Mouse (Mus musculus): ENCODE data around the gene Eps15l1. TPM values are rescaled to one million over a fixed set of nuclear protein-coding genes. Genes with fewer than 3 reads are reported as not detected.

Gene Eps15l1
- total and polyA plus RNA-seq, 2 experiments from 2014 or later = 45.5 to 66.0 TPM

DNA sequence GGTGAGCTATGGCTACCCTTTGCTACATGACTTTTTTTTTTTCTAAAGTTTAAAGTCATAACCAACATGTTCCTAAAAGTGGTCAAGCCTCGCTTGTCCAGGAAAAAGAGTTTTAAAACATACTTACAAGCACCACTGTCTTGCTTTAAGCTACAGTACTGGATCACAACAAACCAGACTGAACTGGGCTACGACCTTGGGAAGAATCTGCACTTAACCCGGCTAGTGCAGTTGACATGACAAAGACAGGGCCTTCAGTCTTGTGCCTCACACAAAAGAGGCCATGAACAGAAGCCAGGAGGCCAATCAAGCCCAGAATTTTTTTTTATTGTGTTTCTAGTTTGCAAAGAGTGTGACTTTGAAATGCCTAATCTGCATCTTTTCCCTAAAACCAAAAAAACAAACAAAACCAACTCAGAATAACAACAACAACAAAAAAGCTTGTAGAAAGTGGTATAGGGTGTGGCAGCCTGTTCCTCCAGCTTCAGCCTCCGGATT, 87.1 kb downstream of the Eps15l1 start:
- Histone ChIP-seq H3K27ac (no peak overlapping the region), H3K27me3 (ENCODE audit: insufficient read depth, low read length) (no peaks in the 10 kb centered on the region), H3K9me3 (ENCODE audit: low read length) (no peaks in the 10 kb centered on the region), H3K4me2 (ENCODE audit: low read depth, low read length) (no peak overlapping the region), H3K4me1 (ENCODE audit: insufficient read depth, low read length) (no peaks in the 10 kb centered on the region), H3K36me3 (ENCODE audit: insufficient read depth, low read length) (peaks cover 7% of the 10 kb centered on the region; the same call in 1 of the 2 replicates), H3K4me3 (ENCODE audit: low read length) (no peak overlapping the region), H3K9ac (replicated peaks; ENCODE audit: low read length) (no peak overlapping the region)
- 67% methylated on average over 4 of the region's 4 CpGs for WGBS
- ATAC-seq = no peak
- TF ChIP-seq CTCF (IDR thresholded peaks at IDR 0.05; ENCODE audit: low read depth) = no peak
- DNase-seq (ENCODE audit: low spot score) = no peak

DNA sequence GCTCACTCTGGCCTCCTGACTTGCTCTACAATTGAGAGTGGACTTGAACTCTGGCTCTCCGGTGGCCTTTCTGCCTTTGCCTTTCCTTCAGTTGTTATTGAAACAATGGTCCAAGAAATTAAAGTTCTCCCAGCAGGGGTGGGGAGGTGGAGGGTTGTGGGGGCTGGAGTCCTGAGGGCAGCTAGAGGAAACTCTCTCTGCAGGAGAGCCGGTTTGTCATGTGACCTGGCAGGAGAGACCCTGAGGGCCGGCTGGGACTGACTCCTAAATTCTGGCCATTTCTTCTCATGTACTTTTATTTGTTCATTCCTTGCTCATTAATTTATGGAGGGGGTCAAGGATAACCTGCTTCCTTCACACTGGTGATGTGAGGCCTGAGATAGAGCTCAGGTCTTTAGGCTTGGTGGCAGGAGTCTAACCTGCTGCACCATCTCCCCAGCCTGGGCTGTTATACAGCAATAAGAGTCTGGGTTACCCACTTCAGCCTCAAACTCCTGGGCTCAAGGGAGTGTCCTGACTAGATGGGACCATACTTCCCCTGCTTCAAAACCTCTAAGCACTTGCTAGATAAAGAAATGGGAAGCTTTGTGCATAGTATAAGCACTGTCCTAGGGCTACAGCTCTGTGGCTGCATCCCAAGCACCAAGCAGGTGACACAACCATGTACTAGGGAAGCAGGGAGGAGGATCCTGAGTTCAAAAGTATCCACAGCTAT, 87.7 kb downstream of the Eps15l1 start:
- H3K4me1 ChIP-seq (ENCODE audit: insufficient read depth, low read length) = no peaks in the 10 kb centered on the region
- no peak overlapping the region for H3K4me2 ChIP-seq (ENCODE audit: low read depth, low read length)
- no peaks in the 10 kb centered on the region for H3K27me3 ChIP-seq (ENCODE audit: insufficient read depth, low read length)
- WGBS = 27% methylated on average over 3 of the region's 3 CpGs
- no peak overlapping the region for H3K9ac ChIP-seq (replicated peaks; ENCODE audit: low read length)
- no peak for TF ChIP-seq CTCF (IDR thresholded peaks at IDR 0.05; ENCODE audit: low read depth)
- H3K36me3 ChIP-seq (ENCODE audit: insufficient read depth, low read length) = peaks cover 3% of the 10 kb centered on the region; the same call in 1 of the 2 replicates
- H3K9me3 ChIP-seq (ENCODE audit: low read length) = no peaks in the 10 kb centered on the region
- H3K4me3 ChIP-seq (ENCODE audit: low read length) = no peak overlapping the region
- no peak for DNase-seq (ENCODE audit: low spot score)
- H3K27ac ChIP-seq = no peak overlapping the region
- ATAC-seq = no peak

- TF ChIP-seq CTCF (IDR thresholded peaks at IDR 0.05; ENCODE audit: low read depth) = no peak
- no peak overlapping the region for H3K4me2 ChIP-seq (ENCODE audit: low read depth, low read length)
- DNase-seq (ENCODE audit: low spot score) (no peak), ATAC-seq (no peak)
- no peaks in the 10 kb centered on the region for H3K9me3 ChIP-seq (ENCODE audit: low read length)
- no peak overlapping the region for H3K9ac ChIP-seq (replicated peaks; ENCODE audit: low read length)
- no peaks in the 10 kb centered on the region for H3K27me3 ChIP-seq (ENCODE audit: insufficient read depth, low read length)
- no peak overlapping the region for H3K4me3 ChIP-seq (ENCODE audit: low read length)
- H3K4me1 ChIP-seq (ENCODE audit: insufficient read depth, low read length) = no peaks in the 10 kb centered on the region
- no peak overlapping the region for H3K27ac ChIP-seq
- 87% methylated on average over 4 of the region's 4 CpGs for WGBS
- no peaks in the 10 kb centered on the region; the same call in 1 of the 2 replicates for H3K36me3 ChIP-seq (ENCODE audit: insufficient read depth, low read length)
Observed at GRCm38 (mm10) chr8:72331631-72332030, 89.6 kb downstream of the Eps15l1 start.

GRCm38 (mm10) chr8:72330806-72331516, 90.3 kb downstream of the Eps15l1 start:
- Histone ChIP-seq H3K27me3 (ENCODE audit: insufficient read depth, low read length) (no peaks in the 10 kb centered on the region), H3K9ac (replicated peaks; ENCODE audit: low read length) (no peak overlapping the region), H3K4me3 (ENCODE audit: low read length) (no peak overlapping the region), H3K4me1 (ENCODE audit: insufficient read depth, low read length) (no peaks in the 10 kb centered on the region), H3K36me3 (ENCODE audit: insufficient read depth, low read length) (no peaks in the 10 kb centered on the region; the same call in 1 of the 2 replicates), H3K27ac (no peak overlapping the region), H3K4me2 (ENCODE audit: low read depth, low read length) (no peak overlapping the region), H3K9me3 (ENCODE audit: low read length) (no peaks in the 10 kb centered on the region)
- DNase-seq (ENCODE audit: low spot score) (no peak), ATAC-seq (no peak)
- WGBS = 89% methylated on average over 6 of the region's 6 CpGs
- TF ChIP-seq CTCF (IDR thresholded peaks at IDR 0.05; ENCODE audit: low read depth) = no peak

- no peaks in the 10 kb centered on the region for H3K9me3 ChIP-seq (ENCODE audit: low read length)
- H3K27me3 ChIP-seq (ENCODE audit: insufficient read depth, low read length) = no peaks in the 10 kb centered on the region
- 87% methylated on average over 3 of the region's 3 CpGs for WGBS
- no peak overlapping the region for H3K4me2 ChIP-seq (ENCODE audit: low read depth, low read length)
- H3K4me1 ChIP-seq (ENCODE audit: insufficient read depth, low read length) = no peaks in the 10 kb centered on the region
- ATAC-seq = no peak
- no peak overlapping the region for H3K4me3 ChIP-seq (ENCODE audit: low read length)
- no peak for TF ChIP-seq CTCF (IDR thresholded peaks at IDR 0.05; ENCODE audit: low read depth)
- DNase-seq (ENCODE audit: low spot score) = no peak
- no peak overlapping the region for H3K27ac ChIP-seq
- H3K36me3 ChIP-seq (ENCODE audit: insufficient read depth, low read length) = no peaks in the 10 kb centered on the region
- no peak overlapping the region for H3K9ac ChIP-seq (replicated peaks; ENCODE audit: low read length)
Observed at GRCm38 (mm10) chr8:72329116-72329515, 92.1 kb downstream of the Eps15l1 start.

DNA sequence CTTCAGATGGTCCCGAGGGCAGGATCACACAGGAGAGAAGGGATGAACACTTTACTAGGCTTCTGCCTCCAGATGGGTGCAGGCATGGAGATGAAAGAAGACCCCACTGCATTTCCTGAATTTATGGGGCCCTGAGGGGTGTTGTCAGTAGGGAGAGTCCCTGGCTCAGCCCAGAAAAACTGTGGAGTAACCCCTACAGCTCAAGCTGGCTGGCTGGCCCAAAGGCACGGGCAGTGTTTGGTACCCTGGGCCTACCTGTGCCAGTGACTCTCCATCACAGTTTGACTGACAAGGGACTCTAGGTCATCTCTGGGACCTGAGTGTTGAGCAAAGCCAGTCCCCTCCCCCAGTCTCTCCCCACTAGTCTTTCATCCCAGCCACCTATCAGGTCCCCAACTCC, 96.6 kb downstream of the Eps15l1 start:
- Histone ChIP-seq H3K27ac (no peak overlapping the region), H3K36me3 (ENCODE audit: insufficient read depth, low read length) (no peaks in the 10 kb centered on the region), H3K9ac (replicated peaks; ENCODE audit: low read length) (no peak overlapping the region), H3K9me3 (ENCODE audit: low read length) (no peaks in the 10 kb centered on the region), H3K4me3 (ENCODE audit: low read length) (no peak overlapping the region), H3K27me3 (ENCODE audit: insufficient read depth, low read length) (peaks cover 12% of the 10 kb centered on the region), H3K4me2 (ENCODE audit: low read depth, low read length) (no peak overlapping the region), H3K4me1 (ENCODE audit: insufficient read depth, low read length) (no peaks in the 10 kb centered on the region)
- no peak for ATAC-seq
- WGBS = 73% methylated on average over 2 of the region's 2 CpGs
- TF ChIP-seq CTCF (IDR thresholded peaks at IDR 0.05; ENCODE audit: low read depth) = no peak
- no peak for DNase-seq (ENCODE audit: low spot score)
